Mouse (Mus musculus) liver, postnatal 0 days (tissue): ENCODE measurements at regions not wholly inside any gene's neighbourhood (a gene's known extent, or its start where the extent isn't known, plus 50 kb on each side); places are given as distances from the start of the nearest gene placed in this dataset.

Source experiments
- ATAC-seq: fragments of 200-750 bp; cut with Nextera tagmentation; 2 replicates; pipeline ENCODE4 v1.8.0; 2017; ENCODE audit warnings: mild to moderate bottlenecking, moderate library complexity
- DNase-seq: peaks from one replicate; pipeline ENCODE4 v3.0.0-alpha.2; 2016
- H3K27ac ChIP-seq: fragments of 300-500 bp; sonication (generic); 2 replicates; pipeline ENCODE4 v1.5.1; 2014; ENCODE audit warnings: antibody characterized with exemption, moderate library complexity, mild to moderate bottlenecking, low read depth
- H3K27me3 ChIP-seq: fragments of 300-500 bp; sonication (generic); 2 replicates; pipeline ENCODE4 v1.6.1; 2014; ENCODE audit warnings: low read length, control low read depth, mixed read lengths; ENCODE audit not compliant: insufficient read depth
- H3K36me3 ChIP-seq: fragments of 300-500 bp; sonication (generic); replicated peaks from 2 replicates; pipeline ENCODE4 v1.6.1; 2014; ENCODE audit warnings: mild to moderate bottlenecking, control low read depth, low read length, moderate library complexity, mixed read lengths; ENCODE audit not compliant: insufficient read depth
- H3K4me1 ChIP-seq: fragments of 300-500 bp; sonication (generic); 2 replicates; pipeline ENCODE4 v1.6.1; 2014; ENCODE audit warnings: antibody characterized with exemption, mild to moderate bottlenecking, control low read depth; ENCODE audit not compliant: insufficient read depth
- H3K4me2 ChIP-seq: fragments of 300-500 bp; sonication (generic); 2 replicates; pipeline ENCODE4 v1.6.1; 2014; ENCODE audit warnings: low read depth, mild to moderate bottlenecking, low read length, moderate library complexity, mixed read lengths
- H3K4me3 ChIP-seq: fragments of 300-500 bp; sonication (generic); 2 replicates; pipeline ENCODE4 v1.5.1; 2014; ENCODE audit warnings: low read depth, low read length
- H3K9ac ChIP-seq: fragments of 300-500 bp; sonication (generic); replicated peaks from 2 replicates; pipeline ENCODE4 v1.6.1; 2014; ENCODE audit warnings: mild to moderate bottlenecking, moderate library complexity
- H3K9me3 ChIP-seq: fragments of 300-500 bp; sonication (generic); 2 replicates; pipeline ENCODE4 v1.6.1; 2016; ENCODE audit warnings: mild to moderate bottlenecking, control low read depth, low read length, mixed read lengths
- CTCF ChIP-seq: sonication (generic); IDR thresholded peaks from 2 replicates; pipeline ENCODE4 v1.5.1; 2016; ENCODE audit warnings: antibody characterized with exemption, low read depth
- EP300 ChIP-seq: IDR thresholded peaks from 2 replicates; pipeline ENCODE4 v1.6.1; 2016; ENCODE audit warnings: antibody characterized with exemption, low read depth, mild to moderate bottlenecking
- WGBS: fragments of 180-500 bp; shearing (Covaris S2); extraction: QIAGEN DNeasy Blood & Tissue Kit; methylation state at CpG from one replicate; pipeline ENCODE4 v1.1.7; 2014; ENCODE audit not compliant: insufficient replicate concordance; 5-methylcytosine and 5-hydroxymethylcytosine counted together

- Histone ChIP-seq H3K4me1 (no peaks in the 10 kb centered on the region), H3K27ac (no peak overlapping the region), H3K4me3 (no peak overlapping the region), H3K9me3 (0 out of 2 replicates have a peak, but pooled peaks cover 2% of the 10 kb centered on the region), H3K36me3 (no peaks in the 10 kb centered on the region), H3K27me3 (no peaks in the 10 kb centered on the region), H3K9ac (no peak overlapping the region), H3K4me2 (no peak overlapping the region)
- DNase-seq (no peak), ATAC-seq (no peak)
- WGBS = 65% methylated on average over 2 of the region's 2 CpGs
- no peak for TF ChIP-seq EP300
- TF ChIP-seq CTCF = no peak
Measured at GRCm38 (mm10) chr10:84186466-84186865, 253.9 kb downstream of the Nuak1 start.

GRCm38 (mm10) chr10:84199035-84199434 lies 241.4 kb downstream of the Nuak1 start:
- DNase-seq (no peak), ATAC-seq (no peak)
- Histone ChIP-seq H3K36me3 (no peaks in the 10 kb centered on the region), H3K4me1 (no peaks in the 10 kb centered on the region), H3K4me3 (no peak overlapping the region), H3K4me2 (no peak overlapping the region), H3K9me3 (no peaks in the 10 kb centered on the region), H3K27me3 (no peaks in the 10 kb centered on the region), H3K9ac (no peak overlapping the region), H3K27ac (no peak overlapping the region)
- 80% methylated on average over 2 of the region's 2 CpGs for WGBS
- TF ChIP-seq EP300 (no peak), CTCF (no peak)

- Histone ChIP-seq H3K4me3 (no peak overlapping the region), H3K4me2 (no peak overlapping the region), H3K9ac (no peak overlapping the region), H3K27me3 (no peaks in the 10 kb centered on the region), H3K9me3 (no peaks in the 10 kb centered on the region), H3K27ac (no peak overlapping the region), H3K36me3 (no peaks in the 10 kb centered on the region), H3K4me1 (no peaks in the 10 kb centered on the region)
- TF ChIP-seq EP300 (no peak), CTCF (no peak)
- ATAC-seq (no peak), DNase-seq (no peak)
- 54% methylated on average over 3 of the region's 3 CpGs for WGBS
Measured at GRCm38 (mm10) chr10:84201785-84202184, 238.6 kb downstream of the Nuak1 start.

- Histone ChIP-seq H3K36me3 (no peaks in the 10 kb centered on the region), H3K4me1 (no peaks in the 10 kb centered on the region), H3K4me3 (no peak overlapping the region), H3K27me3 (no peaks in the 10 kb centered on the region), H3K4me2 (no peak overlapping the region), H3K9me3 (no peaks in the 10 kb centered on the region), H3K27ac (no peak overlapping the region), H3K9ac (no peak overlapping the region)
- no peak for DNase-seq
- TF ChIP-seq CTCF (no peak), EP300 (no peak)
- ATAC-seq = no peak
- WGBS = 77% methylated on average over 5 of the region's 5 CpGs
Measured at GRCm38 (mm10) chr10:84212096-84212785, 228.2 kb downstream of the Nuak1 start.

- no peaks in the 10 kb centered on the region for H3K27me3 ChIP-seq
- ATAC-seq (no peak), DNase-seq (no peak)
- no peak overlapping the region for H3K9ac ChIP-seq
- H3K4me2 ChIP-seq = no peak overlapping the region
- H3K27ac ChIP-seq = no peak overlapping the region
- H3K4me3 ChIP-seq = no peak overlapping the region
- no peaks in the 10 kb centered on the region for H3K4me1 ChIP-seq
- TF ChIP-seq CTCF (no peak), EP300 (no peak)
- no peaks in the 10 kb centered on the region for H3K36me3 ChIP-seq
- no peaks in the 10 kb centered on the region for H3K9me3 ChIP-seq
Measured at GRCm38 (mm10) chr10:84214812-84215211, 225.6 kb downstream of the Nuak1 start.

DNA sequence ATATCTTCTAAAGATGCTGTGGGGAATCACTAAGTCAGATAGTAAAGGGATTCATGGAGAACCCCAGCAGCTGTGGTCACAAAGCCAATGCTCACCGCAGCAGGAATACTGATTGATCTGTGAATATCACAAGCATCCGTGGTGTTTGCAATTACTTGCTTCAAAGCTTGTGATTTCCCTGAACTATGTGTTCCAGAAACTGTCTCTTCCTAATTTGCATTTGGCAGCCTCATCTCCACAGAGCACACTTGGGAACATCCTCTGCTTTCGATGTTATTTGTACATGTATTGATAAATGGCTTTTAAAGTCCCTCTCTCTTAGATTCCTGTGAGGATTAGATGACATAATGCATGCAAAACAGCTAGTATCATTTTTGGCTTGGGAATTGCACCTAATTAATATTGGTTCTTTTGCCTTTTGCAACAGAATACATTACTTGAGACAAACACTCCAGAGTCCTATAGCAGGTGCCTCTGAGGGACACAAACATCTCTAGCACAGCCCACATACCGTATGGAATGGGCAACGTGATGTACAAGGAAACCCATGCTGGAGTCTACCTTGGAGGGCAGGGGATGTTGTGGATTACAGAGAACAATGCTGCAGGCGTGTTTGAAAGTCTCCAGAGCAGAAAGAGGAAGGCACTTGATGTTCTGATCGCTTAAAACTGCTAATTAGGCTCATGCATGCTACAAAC lies 211.0 kb downstream of the Nuak1 start:
- no peak for TF ChIP-seq EP300
- no peak for TF ChIP-seq CTCF
- ATAC-seq (no peak), DNase-seq (no peak)
- H3K27me3 ChIP-seq = no peaks in the 10 kb centered on the region
- no peaks in the 10 kb centered on the region for H3K9me3 ChIP-seq
- 65% methylated on average over 7 of the region's 7 CpGs for WGBS
- H3K4me3 ChIP-seq = no peak overlapping the region
- H3K4me1 ChIP-seq = no peaks in the 10 kb centered on the region
- H3K4me2 ChIP-seq = no peak overlapping the region
- H3K27ac ChIP-seq = no peak overlapping the region
- no peaks in the 10 kb centered on the region for H3K36me3 ChIP-seq
- H3K9ac ChIP-seq = no peak overlapping the region
